Mouse (Mus musculus) forebrain, embryonic 11.5 days (tissue): ENCODE measurements at regions not wholly inside any gene's neighbourhood (a gene's known extent, or its start where the extent isn't known, plus 50 kb on each side); places are given as distances from the start of the nearest gene placed in this dataset.

Experiments used
- ATAC-seq: fragments of 200-750 bp; cut with Nextera tagmentation; replicated peaks from 2 replicates; pipeline ENCODE4 v1.8.0; 2017; ENCODE audit warnings: moderate TSS enrichment; ENCODE audit not compliant: low FRiP score
- DNase-seq: peaks from one replicate; pipeline ENCODE4 v3.0.0-alpha.2; 2017; ENCODE audit warnings: low spot score
- H3K27ac ChIP-seq: fragments of 300-500 bp; sonication (generic); 2 replicates; pipeline ENCODE4 v1.5.1; 2014; ENCODE audit warnings: low read depth, low read length
- H3K27me3 ChIP-seq: fragments of 300-500 bp; sonication (generic); 2 replicates; pipeline ENCODE4 v1.6.1; 2014; ENCODE audit warnings: mild to moderate bottlenecking, low read length, mixed read lengths; ENCODE audit not compliant: control insufficient read depth, insufficient read depth
- H3K36me3 ChIP-seq: fragments of 300-500 bp; sonication (generic); 2 replicates; pipeline ENCODE4 v1.6.1; 2014; ENCODE audit warnings: mild to moderate bottlenecking, low read length, moderate library complexity, mixed read lengths; ENCODE audit not compliant: control insufficient read depth, insufficient read depth
- H3K4me1 ChIP-seq: fragments of 300-500 bp; sonication (generic); replicated peaks from 2 replicates; pipeline ENCODE4 v1.6.1; 2014; ENCODE audit warnings: low read length, mixed read lengths; ENCODE audit not compliant: control insufficient read depth, insufficient read depth
- H3K4me2 ChIP-seq: fragments of 300-500 bp; sonication (generic); 2 replicates; pipeline ENCODE4 v1.6.1; 2014; ENCODE audit warnings: low read depth, mild to moderate bottlenecking, low read length, moderate library complexity, mixed read lengths; ENCODE audit not compliant: severe bottlenecking
- H3K4me3 ChIP-seq: fragments of 300-500 bp; sonication (generic); 2 replicates; pipeline ENCODE4 v1.5.1; 2014; ENCODE audit warnings: low read depth, low read length
- H3K9ac ChIP-seq: fragments of 300-500 bp; sonication (generic); 2 replicates; pipeline ENCODE4 v1.6.1; 2014; ENCODE audit warnings: low read length
- H3K9me3 ChIP-seq: fragments of 300-500 bp; sonication (generic); 2 replicates; pipeline ENCODE4 v1.6.1; 2016; ENCODE audit warnings: low read length, mixed read lengths; ENCODE audit not compliant: control insufficient read depth
- WGBS: fragments of 180-500 bp; shearing (Covaris S2); extraction: QIAGEN DNeasy Blood & Tissue Kit; methylation state at CpG from one replicate; pipeline ENCODE4 v1.1.7; 2014; 5-methylcytosine and 5-hydroxymethylcytosine counted together

GRCm38 (mm10) chr10:39221028-39221427, 57.4 kb upstream of the Ccn6 start:
- H3K9ac ChIP-seq = no peak overlapping the region
- H3K36me3 ChIP-seq = no peaks in the 10 kb centered on the region
- no peak overlapping the region for H3K4me3 ChIP-seq
- H3K9me3 ChIP-seq = no peaks in the 10 kb centered on the region; the same call in 1 of the 2 replicates
- ATAC-seq = no peak
- DNase-seq = no peak
- no peak overlapping the region for H3K27ac ChIP-seq
- H3K4me1 ChIP-seq = no peaks in the 10 kb centered on the region
- no peak overlapping the region for H3K4me2 ChIP-seq
- WGBS = 90% methylated on average over 2 of the region's 2 CpGs
- H3K27me3 ChIP-seq = no peaks in the 10 kb centered on the region

DNA sequence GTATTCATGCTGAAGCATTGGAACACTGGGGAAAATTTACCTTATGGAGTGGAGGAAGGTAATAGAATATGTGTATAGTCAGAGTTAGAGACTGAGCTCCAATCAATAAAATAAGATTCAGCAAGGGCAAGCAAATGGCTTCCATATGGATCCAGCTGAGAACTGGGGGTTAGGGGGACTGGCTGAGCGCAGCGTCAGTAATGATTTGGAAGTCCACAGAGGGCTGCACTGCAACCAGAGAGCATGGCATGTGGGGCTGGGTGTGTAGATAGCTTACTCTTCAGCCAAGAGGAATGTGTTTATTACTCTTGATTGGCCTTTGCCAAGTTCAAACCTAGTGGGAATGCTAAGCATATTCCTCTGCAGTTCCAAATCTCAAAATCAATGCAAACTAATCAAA, 55.8 kb upstream of the Ccn6 start:
- ATAC-seq = no peak
- H3K27me3 ChIP-seq = no peaks in the 10 kb centered on the region
- no peak overlapping the region for H3K27ac ChIP-seq
- no peaks in the 10 kb centered on the region for H3K4me1 ChIP-seq
- H3K9me3 ChIP-seq = no peaks in the 10 kb centered on the region; the same call in 1 of the 2 replicates
- no peak for DNase-seq
- WGBS = 83% methylated on average over 2 of the region's 2 CpGs
- H3K4me2 ChIP-seq = no peak overlapping the region
- no peak overlapping the region for H3K4me3 ChIP-seq
- no peak overlapping the region for H3K9ac ChIP-seq
- no peaks in the 10 kb centered on the region for H3K36me3 ChIP-seq

- H3K9me3 ChIP-seq = no peaks in the 10 kb centered on the region; the same call in 1 of the 2 replicates
- WGBS = 91% methylated on average over 5 of the region's 5 CpGs
Measured at GRCm38 (mm10) chr10:39218151-39218550, 54.6 kb upstream of the Ccn6 start.

GRCm38 (mm10) chr10:39216142-39216904, 52.7 kb upstream of the Ccn6 start:
- Histone ChIP-seq H3K27ac (no peak overlapping the region), H3K4me1 (no peaks in the 10 kb centered on the region), H3K36me3 (no peaks in the 10 kb centered on the region), H3K27me3 (no peaks in the 10 kb centered on the region), H3K9me3 (no peaks in the 10 kb centered on the region; the same call in 1 of the 2 replicates), H3K4me3 (no peak overlapping the region), H3K9ac (no peak overlapping the region), H3K4me2 (no peak overlapping the region)
- DNase-seq (no peak), ATAC-seq (no peak)
- 93% methylated on average over 14 of the region's 14 CpGs for WGBS

More at GRCm38 (mm10) chr10:39218151-39218550, 54.6 kb upstream of the Ccn6 start:
- no peak overlapping the region for H3K4me3 ChIP-seq
- H3K9ac ChIP-seq = no peak overlapping the region
- no peak overlapping the region for H3K4me2 ChIP-seq
- no peaks in the 10 kb centered on the region for H3K27me3 ChIP-seq
- H3K36me3 ChIP-seq = no peaks in the 10 kb centered on the region
- H3K4me1 ChIP-seq = no peaks in the 10 kb centered on the region
- no peak overlapping the region for H3K27ac ChIP-seq
- DNase-seq = no peak
- no peak for ATAC-seq

DNA sequence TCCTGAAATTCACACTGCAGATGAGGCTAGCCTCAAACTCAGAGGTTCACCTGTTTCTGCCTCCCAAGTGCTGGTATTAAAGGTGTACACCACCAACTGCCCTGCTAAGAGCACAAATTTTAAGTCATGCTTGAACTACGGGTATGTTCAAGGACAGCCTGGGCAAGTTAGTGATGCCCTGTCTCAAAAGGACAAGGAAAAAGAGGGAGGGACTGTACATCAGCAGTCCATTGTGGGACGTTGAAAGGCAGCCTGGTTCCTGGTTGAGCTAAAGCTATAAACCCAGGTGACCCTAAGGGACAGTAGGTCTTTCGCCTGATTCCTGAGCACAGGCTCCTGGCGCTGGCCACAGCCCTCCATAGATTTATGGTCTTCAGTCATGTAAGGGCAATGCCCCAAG, 51.0 kb upstream of the Ccn6 start:
- DNase-seq = no peak
- Histone ChIP-seq H3K4me3 (no peak overlapping the region), H3K9ac (no peak overlapping the region), H3K27me3 (no peaks in the 10 kb centered on the region), H3K4me2 (no peak overlapping the region), H3K4me1 (0 out of 2 replicates have a peak, but pooled peaks cover 3% of the 10 kb centered on the region), H3K36me3 (no peaks in the 10 kb centered on the region), H3K27ac (no peak overlapping the region), H3K9me3 (no peaks in the 10 kb centered on the region; the same call in 1 of the 2 replicates)
- WGBS = 92% methylated on average over 4 of the region's 4 CpGs
- no peak for ATAC-seq
